Mouse (Mus musculus) ES-E14 (cell line): ENCODE data around the gene Ss18l1. TPM values are rescaled to one million over a fixed set of nuclear protein-coding genes. Genes with fewer than 3 reads are reported as not detected.
A peak's percentile ranks its signal among the peaks of the same experiment; 100 is the strongest.

Source experiments
- DNase-seq: peaks from one replicate; pipeline ENCODE4 v3.0.0-alpha.2; 2013; ENCODE audit warnings: low read depth, low spot score
- H3K27ac ChIP-seq: 2 replicates; pipeline ENCODE4 v1.5.1; 2012; ENCODE audit warnings: low read depth, mild to moderate bottlenecking, low read length, moderate library complexity, mixed read lengths; ENCODE audit not compliant: poor library complexity, insufficient read depth, severe bottlenecking
- H3K36me3 ChIP-seq: 2 replicates; pipeline ENCODE4 v1.6.1; 2012; ENCODE audit warnings: mild to moderate bottlenecking, low read length, moderate library complexity, mixed read lengths; ENCODE audit not compliant: control insufficient read depth, poor library complexity, insufficient read depth, severe bottlenecking
- H3K4me1 ChIP-seq, 2 experiments: fragments of 150-350 bp in 1 of 2; sonication (generic) in 1 of 2; 2 replicates each; pipeline ENCODE4 v1.6.1; 2012; ENCODE audit warnings: low read length in 2 of 2, mild to moderate bottlenecking in 1 of 2, mixed read lengths in 1 of 2; ENCODE audit not compliant: control insufficient read depth in 2 of 2, insufficient read depth in 2 of 2, poor library complexity in 1 of 2
- H3K4me3 ChIP-seq, 2 experiments: fragments of 150-350 bp in 1 of 2; sonication (generic) in 1 of 2; 2 replicates each; pipeline ENCODE4 v1.5.1; 2012; ENCODE audit warnings: low read length in 2 of 2, low read depth in 1 of 2, mild to moderate bottlenecking in 1 of 2, mixed read lengths in 1 of 2; ENCODE audit not compliant: insufficient read depth in 1 of 2, poor library complexity in 1 of 2, severe bottlenecking in 1 of 2
- H3K9ac ChIP-seq: 2 replicates; pipeline ENCODE4 v1.6.1; 2012; ENCODE audit warnings: low read depth, mild to moderate bottlenecking, low read length, mixed read lengths; ENCODE audit not compliant: poor library complexity, insufficient read depth, severe bottlenecking
- H3K9me3 ChIP-seq: fragments of 150-350 bp; sonication (generic); 2 replicates; pipeline ENCODE4 v1.6.1; 2012; ENCODE audit warnings: low read depth, mild to moderate bottlenecking, low read length; ENCODE audit not compliant: control insufficient read depth, insufficient read depth
- CHD2 ChIP-seq: IDR thresholded peaks from 2 replicates; pipeline ENCODE4 v1.6.1; 2014; ENCODE audit warnings: mild to moderate bottlenecking, low read depth, low read length, inconsistent platforms
- HCFC1 ChIP-seq: IDR thresholded peaks from 2 replicates; pipeline ENCODE4 v1.6.1; 2012; ENCODE audit warnings: low read length, inconsistent platforms, borderline replicate concordance; ENCODE audit not compliant: insufficient read depth
- MAFK ChIP-seq: IDR thresholded peaks from 2 replicates; pipeline ENCODE4 v1.6.1; 2014; ENCODE audit warnings: mild to moderate bottlenecking, low read depth, low read length, inconsistent platforms; ENCODE audit not compliant: insufficient read depth
- ZC3H11A ChIP-seq: IDR thresholded peaks from 2 replicates; pipeline ENCODE4 v1.6.1; 2012; ENCODE audit warnings: low read depth, mild to moderate bottlenecking, inconsistent platforms, low read length, borderline replicate concordance
- ZNF384 ChIP-seq: IDR thresholded peaks from 2 replicates; pipeline ENCODE4 v1.6.1; 2012; ENCODE audit warnings: low read depth, low read length, inconsistent platforms
- in situ Hi-C, 2 experiments: fragments of 600-800 bp; cut with MboI; formaldehyde crosslinking; loops; one replicate each; pipeline ENCODE4 v1.15.1; 2025; ENCODE audit warnings: low sequenced_read_pairs in 2 of 2, inconsistent platforms in 1 of 2; ENCODE audit not compliant: unreplicated experiment in 2 of 2
- total RNA-seq: library from RNA; depleted of rRNA; stranded (reverse); fragments of 300-350 nt; gene quantifications from 2 replicates; pipeline ENCODE4 v1.2.3, GENCODE M21; 2012

Gene Ss18l1
- total RNA-seq, 1 experiment = 4.9 TPM

- no peak for DNase-seq
- no peak overlapping the region for H3K4me3 ChIP-seq
These were observed 53.4 kb downstream of the Ss18l1 start for GRCm38 (mm10) chr2:180095711-180096110.

DNA sequence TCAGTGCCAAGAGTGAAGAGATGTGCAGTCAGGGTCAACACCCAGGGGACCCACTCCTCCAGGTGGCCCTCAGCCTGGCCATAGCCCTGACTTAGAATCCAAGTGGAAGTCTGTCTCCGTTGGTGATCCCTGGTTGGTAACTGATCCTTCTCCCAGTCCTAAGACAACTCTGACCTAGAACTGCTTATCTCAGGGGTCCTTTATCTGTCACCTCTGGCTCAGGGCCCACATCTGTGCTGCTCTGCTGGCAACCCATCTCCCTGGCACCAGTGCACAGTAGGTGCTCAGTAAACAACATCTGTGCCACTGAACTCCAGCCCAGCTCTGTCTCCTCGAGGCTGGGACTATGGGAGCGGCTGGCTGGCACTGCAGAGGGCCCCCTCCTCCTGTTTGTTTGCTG is 55.3 kb downstream of the Ss18l1 start:
- no peak for TF ChIP-seq HCFC1
- no peak for TF ChIP-seq MAFK
- no peak for TF ChIP-seq ZC3H11A
- TF ChIP-seq ZNF384 = no peak
- TF ChIP-seq CHD2 = no peak
- peaks cover 2 to 25% of the 10 kb centered on the region in 2 experiments; a peak in 2 of 4 replicates for H3K4me1 ChIP-seq
- no peaks in the 10 kb centered on the region for H3K36me3 ChIP-seq
- H3K9me3 ChIP-seq = no peaks in the 10 kb centered on the region
- H3K4me3 ChIP-seq = no peak overlapping the region
- H3K27ac ChIP-seq = no peak overlapping the region
- H3K9ac ChIP-seq = no peak overlapping the region
- in situ Hi-C loops = no loop called here
- no peak for DNase-seq

More at GRCm38 (mm10) chr2:180095711-180096110, 53.4 kb downstream of the Ss18l1 start:
- H3K27ac ChIP-seq = no peak overlapping the region
- no peak overlapping the region for H3K9ac ChIP-seq
- in situ Hi-C loops = no loop called here
- H3K9me3 ChIP-seq = no peaks in the 10 kb centered on the region
- no peak for TF ChIP-seq MAFK
- TF ChIP-seq ZC3H11A = no peak
- TF ChIP-seq CHD2 = no peak
- no peak for TF ChIP-seq ZNF384
- no peak for TF ChIP-seq HCFC1
- no peaks in the 10 kb centered on the region for H3K36me3 ChIP-seq
- H3K4me1 ChIP-seq = peaks cover 2 to 25% of the 10 kb centered on the region in 2 experiments; a peak in 2 of 4 replicates

DNA sequence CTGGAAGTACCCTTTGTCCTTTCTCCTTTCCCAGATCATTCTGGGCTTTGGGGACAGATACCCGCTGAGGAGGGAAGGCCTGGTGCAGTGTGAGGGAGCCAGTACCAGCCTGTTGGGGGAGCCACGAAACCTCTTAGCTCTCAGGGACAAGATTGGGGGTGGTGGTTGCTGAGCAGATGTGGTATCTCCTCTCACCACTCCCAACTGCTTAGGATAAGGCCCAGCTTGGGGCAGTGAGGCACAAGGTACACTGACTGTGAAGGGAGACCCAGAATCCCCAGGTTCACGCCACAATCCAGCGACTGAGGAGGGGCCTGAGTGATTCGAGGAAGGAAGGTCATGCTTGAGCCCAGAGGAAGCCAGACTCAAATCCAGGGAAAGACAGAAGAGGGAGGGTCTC is 55.9 kb downstream of the Ss18l1 start:
- Histone ChIP-seq H3K27ac (no peak overlapping the region), H3K9me3 (no peaks in the 10 kb centered on the region), H3K4me3 (no peak overlapping the region), H3K9ac (no peak overlapping the region), H3K4me1 (peaks cover 2 to 25% of the 10 kb centered on the region in 2 experiments; a peak in 2 of 4 replicates), H3K36me3 (no peaks in the 10 kb centered on the region)
- in situ Hi-C loops = no loop called here
- TF ChIP-seq ZC3H11A = no peak
- no peak for DNase-seq

DNA sequence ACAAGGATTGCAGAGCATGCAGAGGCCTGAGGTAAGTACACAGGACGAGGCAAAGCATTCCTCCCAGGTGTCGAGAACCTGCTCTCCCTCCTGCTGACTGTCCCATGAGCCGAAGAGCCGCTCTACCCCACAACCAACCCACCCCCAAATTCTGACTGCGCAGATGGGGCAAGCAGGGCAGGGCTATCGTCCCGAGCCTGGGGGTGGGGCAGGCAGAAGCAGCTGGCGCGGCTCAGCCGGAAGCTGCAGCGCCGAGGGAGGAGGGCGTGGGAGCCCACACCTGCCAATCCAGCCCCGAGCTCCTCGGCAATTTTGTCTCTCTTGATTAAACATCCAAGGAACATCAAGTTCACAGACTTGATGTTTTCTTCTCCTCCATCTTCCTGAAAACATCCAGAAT is 57.2 kb downstream of the Ss18l1 start:
- in situ Hi-C loops = no loop called here
- Histone ChIP-seq H3K4me1 (peaks cover 2 to 25% of the 10 kb centered on the region in 2 experiments; a peak in 2 of 4 replicates), H3K9me3 (no peaks in the 10 kb centered on the region), H3K36me3 (no peaks in the 10 kb centered on the region), H3K9ac (no peak overlapping the region), H3K4me3 (peak overlapping the region in 1 of 2 experiments; percentile 2; a peak in 1 of 4 replicates), H3K27ac (no peak overlapping the region)
- DNase-seq = no peak
- TF ChIP-seq ZC3H11A = no peak
- TF ChIP-seq CHD2 = no peak
- TF ChIP-seq ZNF384 = no peak
- no peak for TF ChIP-seq HCFC1
- no peak for TF ChIP-seq MAFK
